Mouse (Mus musculus): ENCODE measurements around the gene Ablim2. TPM values are rescaled to one million over a fixed set of nuclear protein-coding genes. Genes with fewer than 3 reads are reported as not detected.

Ablim2 gene
- total RNA-seq, 1 experiment = 1.6 TPM

GRCm38 (mm10) chr5:35794942-35795341 is 37.3 kb downstream of the Ablim2 start:
- Histone ChIP-seq H3K4me3 (ENCODE audit: insufficient read depth in 1 of 2, low read depth in 1 of 2, low read length in 2 of 2, poor library complexity in 1 of 2, severe bottlenecking in 1 of 2) (no peak overlapping the region), H3K36me3 (ENCODE audit: control insufficient read depth, insufficient read depth, low read length, poor library complexity, severe bottlenecking) (no peaks in the 10 kb centered on the region), H3K4me1 (ENCODE audit: control insufficient read depth in 2 of 2, insufficient read depth in 2 of 2, low read length in 2 of 2, poor library complexity in 1 of 2) (peaks cover 5 to 10% of the 10 kb centered on the region in 2 experiments; a peak in 2 of 4 replicates), H3K27ac (ENCODE audit: insufficient read depth, low read depth, low read length, poor library complexity, severe bottlenecking) (no peak overlapping the region), H3K9me3 (ENCODE audit: control insufficient read depth, insufficient read depth, low read depth, low read length) (no peaks in the 10 kb centered on the region), H3K9ac (ENCODE audit: insufficient read depth, low read depth, low read length, poor library complexity, severe bottlenecking) (no peak overlapping the region)
- no peak for DNase-seq (ENCODE audit: low read depth, low spot score)
- in situ Hi-C loops (cut with MboI; ENCODE audit: low sequenced_read_pairs in 2 of 2, unreplicated experiment in 2 of 2) = no loop called here
- TF ChIP-seq MAFK (IDR thresholded peaks at IDR 0.05; ENCODE audit: insufficient read depth, low read depth, low read length) (no peak), ZNF384 (IDR thresholded peaks at IDR 0.05; ENCODE audit: low read depth, low read length) (no peak), ZC3H11A (IDR thresholded peaks at IDR 0.05; ENCODE audit: borderline replicate concordance, low read depth, low read length) (no peak), HCFC1 (IDR thresholded peaks at IDR 0.05; ENCODE audit: borderline replicate concordance, insufficient read depth, low read length) (no peak), CHD2 (IDR thresholded peaks at IDR 0.05; ENCODE audit: low read depth, low read length) (no peak)

DNA sequence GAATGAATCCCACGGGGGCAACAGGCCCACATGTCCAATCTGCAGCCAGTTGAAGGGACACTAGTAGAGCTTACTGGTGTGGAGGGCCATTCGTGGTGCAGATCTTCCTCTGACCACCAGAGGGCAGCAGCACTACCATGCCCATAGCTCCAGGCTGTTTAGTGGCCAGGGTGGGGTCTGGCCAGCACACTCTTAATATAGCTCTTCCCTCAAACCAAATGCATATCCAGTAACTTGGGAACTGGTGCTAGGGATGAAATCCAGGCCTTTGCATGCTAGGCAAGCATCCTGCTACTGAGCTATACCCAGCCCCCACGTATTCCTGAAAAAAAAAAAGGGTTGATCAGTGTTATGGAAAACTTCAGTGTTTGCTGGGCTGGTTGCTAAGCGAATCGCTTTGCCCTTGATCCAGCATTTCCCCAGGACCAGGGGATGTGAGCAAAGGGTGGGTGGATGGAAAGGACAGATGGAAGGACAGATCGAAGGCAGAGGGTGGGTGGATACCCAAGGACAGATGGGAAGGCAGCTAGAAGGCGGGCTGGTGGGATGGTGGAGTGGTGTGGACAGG is 37.9 kb downstream of the Ablim2 start:
- H3K27ac ChIP-seq (ENCODE audit: insufficient read depth, low read depth, low read length, poor library complexity, severe bottlenecking) = no peak overlapping the region
- H3K4me1 ChIP-seq (ENCODE audit: control insufficient read depth in 2 of 2, insufficient read depth in 2 of 2, low read length in 2 of 2, poor library complexity in 1 of 2) = peaks cover 5% of the 10 kb centered on the region in 2 experiments; a peak in 2 of 4 replicates
- no peak overlapping the region for H3K9ac ChIP-seq (ENCODE audit: insufficient read depth, low read depth, low read length, poor library complexity, severe bottlenecking)
- H3K9me3 ChIP-seq (ENCODE audit: control insufficient read depth, insufficient read depth, low read depth, low read length) = no peaks in the 10 kb centered on the region
- no peak overlapping the region for H3K4me3 ChIP-seq (ENCODE audit: insufficient read depth in 1 of 2, low read depth in 1 of 2, low read length in 2 of 2, poor library complexity in 1 of 2, severe bottlenecking in 1 of 2)
- no peak for TF ChIP-seq CHD2 (IDR thresholded peaks at IDR 0.05; ENCODE audit: low read depth, low read length)
- peak; percentile 47; the same call in 1 of the 2 replicates for TF ChIP-seq ZC3H11A (IDR thresholded peaks at IDR 0.05; ENCODE audit: borderline replicate concordance, low read depth, low read length)
- TF ChIP-seq ZNF384 (IDR thresholded peaks at IDR 0.05; ENCODE audit: low read depth, low read length) = peak; percentile 46; the same call in 1 of the 2 replicates
- TF ChIP-seq HCFC1 (IDR thresholded peaks at IDR 0.05; ENCODE audit: borderline replicate concordance, insufficient read depth, low read length) = no peak
- TF ChIP-seq MAFK (IDR thresholded peaks at IDR 0.05; ENCODE audit: insufficient read depth, low read depth, low read length) = no peak
- in situ Hi-C loops (cut with MboI; ENCODE audit: low sequenced_read_pairs in 2 of 2, unreplicated experiment in 2 of 2) = no loop called here
- no peaks in the 10 kb centered on the region for H3K36me3 ChIP-seq (ENCODE audit: control insufficient read depth, insufficient read depth, low read length, poor library complexity, severe bottlenecking)
- peak; percentile 47 for DNase-seq (ENCODE audit: low read depth, low spot score)

- Histone ChIP-seq H3K27ac (ENCODE audit: insufficient read depth, low read depth, low read length, poor library complexity, severe bottlenecking) (no peak overlapping the region; the same call in 1 of the 2 replicates), H3K4me3 (ENCODE audit: insufficient read depth in 1 of 2, low read depth in 1 of 2, low read length in 2 of 2, poor library complexity in 1 of 2, severe bottlenecking in 1 of 2) (no peak overlapping the region), H3K36me3 (ENCODE audit: control insufficient read depth, insufficient read depth, low read length, poor library complexity, severe bottlenecking) (no peaks in the 10 kb centered on the region), H3K4me1 (ENCODE audit: control insufficient read depth in 2 of 2, insufficient read depth in 2 of 2, low read length in 2 of 2, poor library complexity in 1 of 2) (peaks cover 3 to 4% of the 10 kb centered on the region in 2 experiments; a peak in 2 of 4 replicates), H3K9ac (ENCODE audit: insufficient read depth, low read depth, low read length, poor library complexity, severe bottlenecking) (no peak overlapping the region), H3K9me3 (ENCODE audit: control insufficient read depth, insufficient read depth, low read depth, low read length) (no peaks in the 10 kb centered on the region)
- in situ Hi-C loops (cut with MboI; ENCODE audit: low sequenced_read_pairs in 2 of 2, unreplicated experiment in 2 of 2) = no loop called here
- no peak for TF ChIP-seq CHD2 (IDR thresholded peaks at IDR 0.05; ENCODE audit: low read depth, low read length)
- TF ChIP-seq ZNF384 (IDR thresholded peaks at IDR 0.05; ENCODE audit: low read depth, low read length) = no peak
- no peak for TF ChIP-seq MAFK (IDR thresholded peaks at IDR 0.05; ENCODE audit: insufficient read depth, low read depth, low read length)
- no peak for TF ChIP-seq HCFC1 (IDR thresholded peaks at IDR 0.05; ENCODE audit: borderline replicate concordance, insufficient read depth, low read length)
- no peak for TF ChIP-seq ZC3H11A (IDR thresholded peaks at IDR 0.05; ENCODE audit: borderline replicate concordance, low read depth, low read length)
- DNase-seq (ENCODE audit: low read depth, low spot score) = no peak
These were observed 38.5 kb downstream of the Ablim2 start for GRCm38 (mm10) chr5:35796136-35796535.

DNA sequence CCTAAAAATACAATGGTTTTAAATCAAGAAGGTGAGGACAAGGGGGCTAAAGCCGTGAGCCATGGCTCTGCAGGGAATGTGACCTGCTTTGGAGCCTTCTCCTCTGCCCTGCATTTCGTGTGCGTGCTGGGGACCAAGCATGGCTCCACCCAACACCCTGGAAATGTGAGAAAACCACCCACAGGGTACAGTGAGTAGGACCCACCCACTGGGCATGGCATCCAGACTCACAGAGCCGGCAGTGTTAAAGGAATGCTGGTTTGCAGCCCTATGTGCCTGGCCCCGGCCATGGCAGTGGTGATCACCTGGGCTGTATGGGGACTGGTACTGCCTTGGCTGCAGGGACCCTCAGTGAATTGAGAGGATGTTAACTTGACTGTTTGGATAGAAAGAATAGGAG is 41.4 kb downstream of the Ablim2 start:
- Histone ChIP-seq H3K27ac (ENCODE audit: insufficient read depth, low read depth, low read length, poor library complexity, severe bottlenecking) (no peak overlapping the region), H3K9me3 (ENCODE audit: control insufficient read depth, insufficient read depth, low read depth, low read length) (no peaks in the 10 kb centered on the region), H3K9ac (ENCODE audit: insufficient read depth, low read depth, low read length, poor library complexity, severe bottlenecking) (no peak overlapping the region), H3K36me3 (ENCODE audit: control insufficient read depth, insufficient read depth, low read length, poor library complexity, severe bottlenecking) (no peaks in the 10 kb centered on the region), H3K4me1 (ENCODE audit: control insufficient read depth in 2 of 2, insufficient read depth in 2 of 2, low read length in 2 of 2, poor library complexity in 1 of 2) (peaks cover 0 to 4% of the 10 kb centered on the region in 2 experiments; a peak in 1 of 4 replicates), H3K4me3 (ENCODE audit: insufficient read depth in 1 of 2, low read depth in 1 of 2, low read length in 2 of 2, poor library complexity in 1 of 2, severe bottlenecking in 1 of 2) (no peak overlapping the region)
- no peak for DNase-seq (ENCODE audit: low read depth, low spot score)
- TF ChIP-seq ZC3H11A (IDR thresholded peaks at IDR 0.05; ENCODE audit: borderline replicate concordance, low read depth, low read length) = no peak
- TF ChIP-seq CHD2 (IDR thresholded peaks at IDR 0.05; ENCODE audit: low read depth, low read length) = no peak
- TF ChIP-seq HCFC1 (IDR thresholded peaks at IDR 0.05; ENCODE audit: borderline replicate concordance, insufficient read depth, low read length) = no peak
- TF ChIP-seq ZNF384 (IDR thresholded peaks at IDR 0.05; ENCODE audit: low read depth, low read length) = no peak
- no peak for TF ChIP-seq MAFK (IDR thresholded peaks at IDR 0.05; ENCODE audit: insufficient read depth, low read depth, low read length)
- in situ Hi-C loops (cut with MboI; ENCODE audit: low sequenced_read_pairs in 2 of 2, unreplicated experiment in 2 of 2) = no loop called here
